ENCODE assay signal across 9 mouse cellular contexts in genomic region chr13:44209036-44209435, GRCm38 (mm10).
DNase-seq lines count a peak whose midpoint lies in the region; ATAC-seq and TF ChIP-seq lines count a peak whose summit lies in the region.
"Had no signal": no experiment of that assay in that cellular context is flagged by ENCODE, and none has a peak within 500 bp of the region (broad histone marks: within the 10 kb centered on the region; RNA-seq: fewer than 3 reads in every experiment).

No protein-coding gene starts in this region.

- H3K9ac ChIP-seq in forebrain, embryonic 12.5 days = no peak overlapping the region
- no peak overlapping the region for H3K9ac ChIP-seq in forebrain, embryonic 11.5 days (ENCODE audit: low read length)
- H3K9ac ChIP-seq in lung, postnatal 0 days (replicated peaks; ENCODE audit: low read depth) = no peak overlapping the region
- H3K9ac ChIP-seq in limb, embryonic 12.5 days (replicated peaks) = no peak overlapping the region
- H3K9ac ChIP-seq in stomach, postnatal 0 days (ENCODE audit: low read length) = no peak overlapping the region

- no peaks in the 10 kb centered on the region for H3K9me3 ChIP-seq in forebrain, embryonic 12.5 days
- no peaks in the 10 kb centered on the region for H3K9me3 ChIP-seq in forebrain, embryonic 11.5 days (ENCODE audit: control insufficient read depth, low read length)
- H3K9me3 ChIP-seq in lung, postnatal 0 days (ENCODE audit: low read length) = no peaks in the 10 kb centered on the region
- no peaks in the 10 kb centered on the region for H3K9me3 ChIP-seq in limb, embryonic 12.5 days
- H3K9me3 ChIP-seq in stomach, postnatal 0 days (ENCODE audit: control insufficient read depth, low read length) = no peaks in the 10 kb centered on the region

- H3K27ac ChIP-seq in forebrain, embryonic 12.5 days = no peak overlapping the region
- no peak overlapping the region for H3K27ac ChIP-seq in forebrain, embryonic 11.5 days (ENCODE audit: low read depth, low read length)
- no peak overlapping the region for H3K27ac ChIP-seq in lung, postnatal 0 days (ENCODE audit: low read length)
- H3K27ac ChIP-seq in limb, embryonic 12.5 days = no peak overlapping the region; the same call in 1 of the 2 replicates
- no peak overlapping the region for H3K27ac ChIP-seq in stomach, postnatal 0 days (replicated peaks)
- H3K27ac ChIP-seq: macrophage had no signal

- H3K4me1 ChIP-seq in forebrain, embryonic 12.5 days = peaks cover 26% of the 10 kb centered on the region
- H3K4me1 ChIP-seq in forebrain, embryonic 11.5 days (replicated peaks; ENCODE audit: control insufficient read depth, insufficient read depth, low read length) = peaks cover 12% of the 10 kb centered on the region
- H3K4me1 ChIP-seq in lung, postnatal 0 days (ENCODE audit: insufficient read depth, low read depth, low read length) = 0 out of 2 replicates have a peak, but pooled peaks cover 3% of the 10 kb centered on the region
- peaks cover 38% of the 10 kb centered on the region for H3K4me1 ChIP-seq in limb, embryonic 12.5 days (replicated peaks)
- H3K4me1 ChIP-seq in stomach, postnatal 0 days (replicated peaks; ENCODE audit: control insufficient read depth, insufficient read depth) = no peaks in the 10 kb centered on the region

- no peak for TF ChIP-seq CTCF in lung, postnatal 0 days (IDR thresholded peaks at IDR 0.05)
- TF ChIP-seq CTCF in stomach, postnatal 0 days (IDR thresholded peaks at IDR 0.05; ENCODE audit: low read depth) = 0 out of 2 replicates have a peak, but pooled peaks have one; percentile 7

- H3K36me3 ChIP-seq in forebrain, embryonic 12.5 days (replicated peaks) = no peaks in the 10 kb centered on the region
- H3K36me3 ChIP-seq in forebrain, embryonic 11.5 days (ENCODE audit: control insufficient read depth, insufficient read depth, low read length) = no peaks in the 10 kb centered on the region
- H3K36me3 ChIP-seq in lung, postnatal 0 days (ENCODE audit: insufficient read depth, low read length) = no peaks in the 10 kb centered on the region
- H3K36me3 ChIP-seq in limb, embryonic 12.5 days = no peaks in the 10 kb centered on the region
- no peaks in the 10 kb centered on the region for H3K36me3 ChIP-seq in stomach, postnatal 0 days (ENCODE audit: control insufficient read depth, insufficient read depth, low read length)

- H3K4me2 ChIP-seq in forebrain, embryonic 12.5 days = peak overlapping the region; percentile 17; the same call in 1 of the 2 replicates
- H3K4me2 ChIP-seq in forebrain, embryonic 11.5 days (ENCODE audit: low read depth, low read length, severe bottlenecking) = no peak overlapping the region
- peak overlapping the region; percentile 38 for H3K4me2 ChIP-seq in lung, postnatal 0 days (replicated peaks; ENCODE audit: low read depth, low read length)
- H3K4me2 ChIP-seq in limb, embryonic 12.5 days = peak overlapping the region; percentile 41
- H3K4me2 ChIP-seq in stomach, postnatal 0 days (replicated peaks; ENCODE audit: low read depth) = no peak overlapping the region; the same call in 1 of the 2 replicates

- 21% methylated on average over 11 of the region's 11 CpGs for WGBS in forebrain, embryonic 12.5 days
- 20% methylated on average over 11 of the region's 11 CpGs for WGBS in forebrain, embryonic 11.5 days
- 9% methylated on average over 11 of the region's 11 CpGs for whole genome bisulfite sequencing in lung, postnatal 0 days
- WGBS in limb, embryonic 12.5 days = 8% methylated on average over 11 of the region's 11 CpGs
- WGBS in stomach, postnatal 0 days = 18% methylated on average over 11 of the region's 11 CpGs

- no peak overlapping the region for H3K4me3 ChIP-seq in forebrain, embryonic 12.5 days (replicated peaks)
- no peak overlapping the region for H3K4me3 ChIP-seq in forebrain, embryonic 11.5 days (ENCODE audit: low read depth, low read length)
- no peak overlapping the region for H3K4me3 ChIP-seq in lung, postnatal 0 days (ENCODE audit: low read depth, low read length)
- no peak overlapping the region for H3K4me3 ChIP-seq in limb, embryonic 12.5 days (replicated peaks)
- no peak overlapping the region for H3K4me3 ChIP-seq in stomach, postnatal 0 days (ENCODE audit: low read depth, low read length)

- H3K27me3 ChIP-seq in forebrain, embryonic 12.5 days = peaks cover 40% of the 10 kb centered on the region
- H3K27me3 ChIP-seq in forebrain, embryonic 11.5 days (ENCODE audit: control insufficient read depth, insufficient read depth, low read length) = no peaks in the 10 kb centered on the region; the same call in 1 of the 2 replicates
- H3K27me3 ChIP-seq in lung, postnatal 0 days (replicated peaks; ENCODE audit: insufficient read depth, low read length) = no peaks in the 10 kb centered on the region
- H3K27me3 ChIP-seq in limb, embryonic 12.5 days = peaks cover 29% of the 10 kb centered on the region
- no peaks in the 10 kb centered on the region for H3K27me3 ChIP-seq in stomach, postnatal 0 days (ENCODE audit: control insufficient read depth, insufficient read depth, low read length)

- DNase-seq in forebrain, embryonic 11.5 days (ENCODE audit: low spot score) = no peak
- DNase-seq in lung, postnatal 0 days (ENCODE audit: low spot score) = no peak
- no peak for DNase-seq in lung, postnatal 4 days
- DNase-seq in stomach, postnatal 0 days (ENCODE audit: low spot score) = no peak
- no peak for DNase-seq in cerebellum, adult 9-11 months
- no peak for DNase-seq in thymus, postnatal 14 days

- ATAC-seq in forebrain, embryonic 12.5 days (ENCODE audit: low FRiP score) = no peak
- ATAC-seq in forebrain, embryonic 11.5 days (replicated peaks; ENCODE audit: low FRiP score) = no peak
- ATAC-seq in lung, postnatal 0 days = no peak
- ATAC-seq in limb, embryonic 12.5 days (ENCODE audit: insufficient number of reproducible peaks, insufficient read depth, low FRiP score, low TSS enrichment, low read depth) = no peak
- no peak for ATAC-seq in stomach, postnatal 0 days (ENCODE audit: low FRiP score, low TSS enrichment)

- TF ChIP-seq EP300 in lung, postnatal 0 days (IDR thresholded peaks at IDR 0.05) = no peak
- TF ChIP-seq EP300 in stomach, postnatal 0 days (optimal IDR thresholded peaks at IDR 0.05) = no peak

Comparison
In these comparisons a context has a peak if more than half of its experiments do, and no peak if none do; other contexts are left out.
1. H3K4me2 ChIP-seq: peak in forebrain, embryonic 12.5 days (single experiment), lung, postnatal 0 days (single experiment) and limb, embryonic 12.5 days (single experiment); none in forebrain, embryonic 11.5 days (single experiment) and stomach, postnatal 0 days (single experiment).